Mouse (Mus musculus): ENCODE measurements around the gene Perm1. TPM values are rescaled to one million over a fixed set of nuclear protein-coding genes. Genes with fewer than 3 reads are reported as not detected.

Gene Perm1
- 0.67 and 0.92 TPM in 2 replicates for polyA plus RNA-seq (2014; fragmentation: Nextera tagmentation; extraction: Ambion mirVana)

DNA sequence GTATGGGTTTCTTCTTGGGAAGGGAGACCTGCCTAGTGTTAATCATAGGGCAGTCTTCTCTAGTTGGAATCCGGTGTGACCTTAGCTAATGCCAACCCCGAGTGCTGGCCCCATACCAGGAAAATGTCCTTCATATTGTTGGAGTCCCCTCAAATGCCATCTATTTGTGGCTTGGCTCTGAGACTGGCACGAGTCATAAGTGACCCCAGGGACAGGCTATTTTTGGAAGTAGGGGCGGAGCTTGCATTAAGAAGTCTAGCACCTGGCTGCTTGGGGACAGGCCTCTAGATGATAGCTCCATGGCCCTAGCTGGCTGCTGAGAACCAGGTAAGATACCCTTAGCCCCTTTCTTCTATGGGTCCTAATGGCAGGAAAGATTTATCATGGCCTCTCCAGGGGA, at the start of gene Perm1:
Perm1 (plus strand) TSS at position 220 of the 400 bp plus-strand sequence.
- Histone ChIP-seq H3K4me1 (ENCODE audit: control insufficient read depth, insufficient read depth, low read length) (no peaks in the 10 kb centered on the region), H3K27ac (ENCODE audit: low read depth, low read length) (no peak within 1 kb of the TSS), H3K4me2 (replicated peaks; ENCODE audit: low read depth, low read length) (no peak within 1 kb of the TSS), H3K36me3 (ENCODE audit: control insufficient read depth, insufficient read depth, low read length) (no peaks in the 10 kb centered on the region), H3K9ac (ENCODE audit: low read depth, low read length) (no peak within 1 kb of the TSS), H3K4me3 (ENCODE audit: low read length) (no peak within 1 kb of the TSS), H3K9me3 (ENCODE audit: control insufficient read depth, low read length) (no peaks in the 10 kb centered on the region), H3K27me3 (ENCODE audit: control insufficient read depth, insufficient read depth, low read length) (no peaks in the 10 kb centered on the region)
- 70% methylated on average over 4 of the region's 4 CpGs for WGBS
- ATAC-seq (ENCODE audit: low FRiP score, low TSS enrichment), result no peak

DNA sequence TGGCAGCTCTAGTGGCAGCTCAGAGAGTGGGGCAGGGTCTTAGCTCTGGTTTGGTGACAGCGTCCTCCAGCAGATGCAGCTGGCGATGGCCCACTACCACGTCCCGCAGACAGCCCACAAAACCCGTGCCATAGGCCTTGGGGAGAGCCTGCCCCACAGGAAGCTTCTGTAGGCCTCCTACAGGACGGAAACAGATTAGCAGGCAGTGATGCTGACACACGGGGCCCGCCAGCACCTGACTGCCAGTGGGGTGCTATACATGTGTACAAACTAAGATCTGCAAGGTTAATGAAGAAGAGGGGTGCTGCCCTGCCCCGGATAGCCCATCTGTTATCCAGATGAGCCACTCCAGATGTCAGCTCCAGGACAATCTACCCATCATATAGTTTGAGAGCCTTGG, 49.2 kb upstream of the Perm1 start:
- H3K4me3 ChIP-seq (ENCODE audit: low read length), result no peak overlapping the region
- no peak overlapping the region for H3K4me2 ChIP-seq (replicated peaks; ENCODE audit: low read depth, low read length)
- no peak overlapping the region for H3K27ac ChIP-seq (ENCODE audit: low read depth, low read length)
- 92% methylated on average over 9 of the region's 9 CpGs for WGBS
- no peaks in the 10 kb centered on the region for H3K4me1 ChIP-seq (ENCODE audit: control insufficient read depth, insufficient read depth, low read length)
- H3K36me3 ChIP-seq (ENCODE audit: control insufficient read depth, insufficient read depth, low read length), result peaks cover 78% of the 10 kb centered on the region
- no peaks in the 10 kb centered on the region for H3K27me3 ChIP-seq (ENCODE audit: control insufficient read depth, insufficient read depth, low read length)
- ATAC-seq (ENCODE audit: low FRiP score, low TSS enrichment), result no peak
- H3K9me3 ChIP-seq (ENCODE audit: control insufficient read depth, low read length), result peaks cover 11% of the 10 kb centered on the region
- no peak overlapping the region for H3K9ac ChIP-seq (ENCODE audit: low read depth, low read length)

DNA sequence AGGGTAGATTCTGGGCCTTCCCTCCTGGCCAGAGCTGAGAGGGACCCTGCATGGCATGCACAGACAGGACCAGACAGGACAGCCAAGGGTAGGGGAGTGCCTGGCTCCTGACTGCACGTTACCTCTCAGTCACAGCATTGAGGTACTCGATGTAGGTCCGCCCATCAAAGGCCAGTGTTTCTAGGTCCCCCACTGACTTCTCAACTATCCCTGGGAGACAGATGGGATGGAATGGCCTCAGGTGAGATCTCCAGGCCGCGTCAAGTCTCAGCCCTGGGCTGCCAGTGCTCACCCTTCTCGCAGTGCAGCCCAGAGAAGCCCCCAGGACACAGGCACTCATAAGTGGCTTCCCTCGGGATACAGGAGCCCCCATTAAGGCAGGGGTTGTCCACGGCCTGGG, 47.1 kb upstream of the Perm1 start:
- no peak for ATAC-seq (ENCODE audit: low FRiP score, low TSS enrichment)
- no peak overlapping the region for H3K4me2 ChIP-seq (replicated peaks; ENCODE audit: low read depth, low read length)
- over 99% methylated on average over 8 of the region's 8 CpGs for WGBS
- H3K4me1 ChIP-seq (ENCODE audit: control insufficient read depth, insufficient read depth, low read length), result no peaks in the 10 kb centered on the region
- no peak overlapping the region for H3K27ac ChIP-seq (ENCODE audit: low read depth, low read length)
- no peak overlapping the region for H3K4me3 ChIP-seq (ENCODE audit: low read length)
- H3K36me3 ChIP-seq (ENCODE audit: control insufficient read depth, insufficient read depth, low read length), result peaks cover 96% of the 10 kb centered on the region
- no peak overlapping the region for H3K9ac ChIP-seq (ENCODE audit: low read depth, low read length)
- no peaks in the 10 kb centered on the region for H3K9me3 ChIP-seq (ENCODE audit: control insufficient read depth, low read length)
- H3K27me3 ChIP-seq (ENCODE audit: control insufficient read depth, insufficient read depth, low read length), result no peaks in the 10 kb centered on the region

- H3K27ac ChIP-seq (ENCODE audit: low read depth, low read length), result no peak overlapping the region
- peaks cover 96% of the 10 kb centered on the region for H3K36me3 ChIP-seq (ENCODE audit: control insufficient read depth, insufficient read depth, low read length)
- no peak overlapping the region for H3K4me3 ChIP-seq (ENCODE audit: low read length)
- no peak for ATAC-seq (ENCODE audit: low FRiP score, low TSS enrichment)
- H3K4me1 ChIP-seq (ENCODE audit: control insufficient read depth, insufficient read depth, low read length), result no peaks in the 10 kb centered on the region
- H3K9ac ChIP-seq (ENCODE audit: low read depth, low read length), result no peak overlapping the region
- H3K9me3 ChIP-seq (ENCODE audit: control insufficient read depth, low read length), result no peaks in the 10 kb centered on the region
- no peak overlapping the region for H3K4me2 ChIP-seq (replicated peaks; ENCODE audit: low read depth, low read length)
- H3K27me3 ChIP-seq (ENCODE audit: control insufficient read depth, insufficient read depth, low read length), result no peaks in the 10 kb centered on the region
- WGBS, result 95% methylated on average over 10 of the region's 10 CpGs
These were observed 46.5 kb upstream of the Perm1 start for GRCm38 (mm10) chr4:156169129-156169528.

GRCm38 (mm10) chr4:156171828-156172227, 43.8 kb upstream of the Perm1 start:
- Histone ChIP-seq H3K4me1 (ENCODE audit: control insufficient read depth, insufficient read depth, low read length) (no peaks in the 10 kb centered on the region), H3K36me3 (ENCODE audit: control insufficient read depth, insufficient read depth, low read length) (peaks cover 98% of the 10 kb centered on the region), H3K9me3 (ENCODE audit: control insufficient read depth, low read length) (no peaks in the 10 kb centered on the region), H3K4me3 (ENCODE audit: low read length) (no peak overlapping the region), H3K27me3 (ENCODE audit: control insufficient read depth, insufficient read depth, low read length) (no peaks in the 10 kb centered on the region), H3K9ac (ENCODE audit: low read depth, low read length) (no peak overlapping the region), H3K4me2 (replicated peaks; ENCODE audit: low read depth, low read length) (no peak overlapping the region), H3K27ac (ENCODE audit: low read depth, low read length) (no peak overlapping the region)
- 95% methylated on average over 11 of the region's 11 CpGs for WGBS
- no peak for ATAC-seq (ENCODE audit: low FRiP score, low TSS enrichment)

DNA sequence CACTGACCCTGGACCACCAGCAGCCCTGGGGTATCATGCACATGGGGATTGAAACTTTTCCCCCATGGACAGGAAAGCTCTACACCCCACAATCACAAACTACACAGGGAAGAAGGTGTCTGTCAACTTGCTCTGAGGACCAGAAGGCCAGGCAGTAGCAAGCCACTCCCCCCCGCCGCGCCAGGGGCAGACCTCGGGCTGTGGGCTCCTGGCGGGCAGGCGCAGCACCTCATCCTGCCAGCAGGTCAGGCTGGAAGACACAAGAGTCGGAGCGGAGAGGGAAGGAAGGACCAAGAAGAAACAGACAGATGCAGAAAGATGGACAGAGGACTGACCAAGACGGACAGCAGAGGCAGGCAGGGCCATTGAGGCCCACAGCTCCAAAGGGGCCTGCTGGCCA, 38.0 kb upstream of the Perm1 start:
- 95% methylated on average over 9 of the region's 9 CpGs for WGBS
- H3K4me1 ChIP-seq (ENCODE audit: control insufficient read depth, insufficient read depth, low read length), result no peaks in the 10 kb centered on the region
- no peak overlapping the region for H3K4me3 ChIP-seq (ENCODE audit: low read length)
- no peak overlapping the region for H3K4me2 ChIP-seq (replicated peaks; ENCODE audit: low read depth, low read length)
- H3K9ac ChIP-seq (ENCODE audit: low read depth, low read length), result no peak overlapping the region
- no peaks in the 10 kb centered on the region for H3K27me3 ChIP-seq (ENCODE audit: control insufficient read depth, insufficient read depth, low read length)
- H3K36me3 ChIP-seq (ENCODE audit: control insufficient read depth, insufficient read depth, low read length), result peaks cover 83% of the 10 kb centered on the region
- no peak overlapping the region for H3K27ac ChIP-seq (ENCODE audit: low read depth, low read length)
- ATAC-seq (ENCODE audit: low FRiP score, low TSS enrichment), result no peak
- no peaks in the 10 kb centered on the region for H3K9me3 ChIP-seq (ENCODE audit: control insufficient read depth, low read length)

DNA sequence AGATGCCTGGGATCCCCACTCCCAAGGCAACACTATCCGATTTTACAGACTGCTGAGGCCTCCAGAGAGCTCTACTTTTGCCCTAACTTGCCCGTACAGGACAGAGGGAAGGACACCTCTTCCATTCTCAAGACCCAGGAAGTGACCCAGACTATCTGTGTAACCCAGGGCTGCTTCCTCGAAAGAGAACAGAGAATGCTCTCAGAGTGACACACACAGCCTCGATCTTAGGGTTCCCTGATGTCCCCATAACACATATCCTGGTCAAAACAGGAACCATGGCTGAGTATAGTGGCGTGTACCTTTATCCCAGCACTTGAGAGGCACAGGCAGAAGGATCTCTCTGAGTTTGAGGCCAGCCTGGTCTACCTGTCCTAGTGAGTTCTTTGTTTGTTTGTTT, 31.9 kb upstream of the Perm1 start:
- Histone ChIP-seq H3K4me2 (replicated peaks; ENCODE audit: low read depth, low read length) (no peak overlapping the region), H3K27ac (ENCODE audit: low read depth, low read length) (no peak overlapping the region), H3K9ac (ENCODE audit: low read depth, low read length) (no peak overlapping the region), H3K36me3 (ENCODE audit: control insufficient read depth, insufficient read depth, low read length) (peaks cover 44% of the 10 kb centered on the region), H3K4me3 (ENCODE audit: low read length) (no peak overlapping the region), H3K27me3 (ENCODE audit: control insufficient read depth, insufficient read depth, low read length) (no peaks in the 10 kb centered on the region), H3K4me1 (ENCODE audit: control insufficient read depth, insufficient read depth, low read length) (peaks cover 30% of the 10 kb centered on the region), H3K9me3 (ENCODE audit: control insufficient read depth, low read length) (no peaks in the 10 kb centered on the region)
- no peak for ATAC-seq (ENCODE audit: low FRiP score, low TSS enrichment)
- WGBS, result 84% methylated on average over 5 of the region's 5 CpGs

- Histone ChIP-seq H3K36me3 (ENCODE audit: control insufficient read depth, insufficient read depth, low read length) (peaks cover 37% of the 10 kb centered on the region), H3K9ac (ENCODE audit: low read depth, low read length) (no peak overlapping the region; the same call in 1 of the 2 replicates), H3K4me3 (ENCODE audit: low read length) (no peak overlapping the region), H3K27ac (ENCODE audit: low read depth, low read length) (no peak overlapping the region), H3K4me2 (replicated peaks; ENCODE audit: low read depth, low read length) (no peak overlapping the region), H3K4me1 (ENCODE audit: control insufficient read depth, insufficient read depth, low read length) (peaks cover 37% of the 10 kb centered on the region), H3K27me3 (ENCODE audit: control insufficient read depth, insufficient read depth, low read length) (no peaks in the 10 kb centered on the region), H3K9me3 (ENCODE audit: control insufficient read depth, low read length) (no peaks in the 10 kb centered on the region)
- WGBS, result 77% methylated on average over 7 of the region's 7 CpGs
- no peak for ATAC-seq (ENCODE audit: low FRiP score, low TSS enrichment)
These were observed 31.2 kb upstream of the Perm1 start for GRCm38 (mm10) chr4:156184291-156184954.

DNA sequence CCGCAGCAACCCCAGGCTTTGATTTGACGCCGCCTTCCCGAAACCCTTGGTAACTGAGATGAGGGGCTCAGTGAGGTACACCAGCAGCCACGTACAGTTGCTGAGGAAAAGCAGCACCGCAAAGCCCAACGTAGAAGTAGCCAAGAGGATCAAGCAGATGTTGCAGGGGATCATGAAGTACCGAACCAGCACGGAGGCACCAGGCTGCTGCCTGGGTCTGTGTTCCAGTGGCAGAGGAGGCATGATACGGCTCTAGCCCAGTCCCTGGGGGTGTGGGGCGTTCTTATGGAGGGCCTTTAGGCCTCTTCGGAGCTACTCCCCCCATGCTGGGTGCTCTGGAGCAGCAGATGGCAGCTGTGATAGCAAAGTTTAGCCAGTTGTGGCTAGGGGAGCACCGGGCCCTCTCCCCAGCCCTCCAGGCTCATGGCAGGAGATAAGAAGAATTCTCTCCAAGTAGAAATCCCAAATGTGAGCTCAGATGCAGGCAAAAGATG, 30.2 kb upstream of the Perm1 start:
- peaks cover 45% of the 10 kb centered on the region for H3K4me1 ChIP-seq (ENCODE audit: control insufficient read depth, insufficient read depth, low read length)
- peak overlapping the region; percentile 23; the same call in 1 of the 2 replicates for H3K4me3 ChIP-seq (ENCODE audit: low read length)
- 79% methylated on average over 13 of the region's 13 CpGs for WGBS
- H3K27ac ChIP-seq (ENCODE audit: low read depth, low read length), result peak overlapping the region; percentile 32; the same call in 1 of the 2 replicates
- no peak for ATAC-seq (ENCODE audit: low FRiP score, low TSS enrichment)
- H3K9me3 ChIP-seq (ENCODE audit: control insufficient read depth, low read length), result no peaks in the 10 kb centered on the region
- no peaks in the 10 kb centered on the region for H3K27me3 ChIP-seq (ENCODE audit: control insufficient read depth, insufficient read depth, low read length)
- peak overlapping the region; percentile 54 for H3K9ac ChIP-seq (ENCODE audit: low read depth, low read length)
- peak overlapping the region; percentile 32 for H3K4me2 ChIP-seq (replicated peaks; ENCODE audit: low read depth, low read length)
- peaks cover 35% of the 10 kb centered on the region for H3K36me3 ChIP-seq (ENCODE audit: control insufficient read depth, insufficient read depth, low read length)
